Mouse (Mus musculus): Measurements from ENCODE around the gene Nprl3. TPM values are rescaled to one million over a fixed set of nuclear protein-coding genes. Genes with fewer than 3 reads are reported as not detected.

The Nprl3 gene
- total RNA-seq (2014; rRNA removed) (12.7 and 13.4 TPM in 2 replicates), polyA plus RNA-seq (2012; rRNA removed) (46.7 and 65.4 TPM in 2 replicates)

GRCm38 (mm10) chr11:32267188-32267884 lies at the start of gene Nprl3:
Nprl3 (minus strand) TSS chr11:32267707.
- Histone ChIP-seq H3K27ac (replicated peaks; ENCODE audit: insufficient read depth, low read depth, low read length) (peak within 1 kb of the TSS; percentile 73), H3K4me3 (ENCODE audit: insufficient read depth, low read depth, low read length) (peak within 1 kb of the TSS; percentile 97), H3K4me1 (ENCODE audit: control insufficient read depth, insufficient read depth, low read length) (no peaks in the 10 kb centered on the region; the same call in 1 of the 2 replicates), H3K27me3 (ENCODE audit: control insufficient read depth, insufficient read depth, low read length) (no peaks in the 10 kb centered on the region), H3K9ac (ENCODE audit: low read depth, low read length) (peak within 1 kb of the TSS; percentile 91), H3K36me3 (ENCODE audit: control insufficient read depth, insufficient read depth, low read length) (no peaks in the 10 kb centered on the region; the same call in 1 of the 2 replicates), H3K79me2 (ENCODE audit: control insufficient read depth, insufficient read depth, low read length) (peaks cover 9% of the 10 kb centered on the region; the same call in 1 of the 2 replicates)
- DNase-seq (ENCODE audit: extremely low read depth, low read depth, low spot score), result peak; percentile 74
- TF ChIP-seq CTCF (IDR thresholded peaks at IDR 0.05; ENCODE audit: low read depth, low read length) (no peak), POLR2A (IDR thresholded peaks at IDR 0.05; ENCODE audit: extremely low read depth, insufficient read depth, low read length) (peak; percentile 79)
- WGBS, result under 1% methylated on average over 54 of the region's 54 CpGs

GRCm38 (mm10) chr11:32316009-32316408 lies 48.5 kb upstream of the Nprl3 start:
- no peak overlapping the region for H3K9ac ChIP-seq (ENCODE audit: low read depth, low read length)
- H3K79me2 ChIP-seq (ENCODE audit: control insufficient read depth, insufficient read depth, low read length), result no peaks in the 10 kb centered on the region
- TF ChIP-seq POLR2A (IDR thresholded peaks at IDR 0.05; ENCODE audit: extremely low read depth, insufficient read depth, low read length) (no peak), CTCF (IDR thresholded peaks at IDR 0.05; ENCODE audit: low read depth, low read length) (no peak)
- H3K4me1 ChIP-seq (ENCODE audit: control insufficient read depth, insufficient read depth, low read length), result no peaks in the 10 kb centered on the region
- no peak overlapping the region for H3K4me3 ChIP-seq (ENCODE audit: insufficient read depth, low read depth, low read length)
- H3K36me3 ChIP-seq (ENCODE audit: control insufficient read depth, insufficient read depth, low read length), result no peaks in the 10 kb centered on the region
- H3K27ac ChIP-seq (replicated peaks; ENCODE audit: insufficient read depth, low read depth, low read length), result no peak overlapping the region
- no peak for DNase-seq (ENCODE audit: extremely low read depth, low read depth, low spot score)
- WGBS, result 80% methylated on average over 3 of the region's 3 CpGs
- no peaks in the 10 kb centered on the region for H3K27me3 ChIP-seq (ENCODE audit: control insufficient read depth, insufficient read depth, low read length)

GRCm38 (mm10) chr11:32309928-32310327 lies 42.4 kb upstream of the Nprl3 start:
- WGBS, result 72% methylated on average over 3 of the region's 3 CpGs
- no peak overlapping the region for H3K9ac ChIP-seq (ENCODE audit: low read depth, low read length)
- DNase-seq (ENCODE audit: extremely low read depth, low read depth, low spot score), result no peak
- no peak overlapping the region for H3K27ac ChIP-seq (replicated peaks; ENCODE audit: insufficient read depth, low read depth, low read length)
- no peak for TF ChIP-seq POLR2A (IDR thresholded peaks at IDR 0.05; ENCODE audit: extremely low read depth, insufficient read depth, low read length)
- TF ChIP-seq CTCF (IDR thresholded peaks at IDR 0.05; ENCODE audit: low read depth, low read length), result no peak
- no peaks in the 10 kb centered on the region for H3K4me1 ChIP-seq (ENCODE audit: control insufficient read depth, insufficient read depth, low read length)
- no peaks in the 10 kb centered on the region for H3K79me2 ChIP-seq (ENCODE audit: control insufficient read depth, insufficient read depth, low read length)
- H3K4me3 ChIP-seq (ENCODE audit: insufficient read depth, low read depth, low read length), result no peak overlapping the region
- H3K27me3 ChIP-seq (ENCODE audit: control insufficient read depth, insufficient read depth, low read length), result no peaks in the 10 kb centered on the region
- no peaks in the 10 kb centered on the region for H3K36me3 ChIP-seq (ENCODE audit: control insufficient read depth, insufficient read depth, low read length)

- no peak for DNase-seq (ENCODE audit: extremely low read depth, low read depth, low spot score)
- Histone ChIP-seq H3K4me1 (ENCODE audit: control insufficient read depth, insufficient read depth, low read length) (no peaks in the 10 kb centered on the region), H3K4me3 (ENCODE audit: insufficient read depth, low read depth, low read length) (no peak overlapping the region), H3K79me2 (ENCODE audit: control insufficient read depth, insufficient read depth, low read length) (no peaks in the 10 kb centered on the region), H3K9ac (ENCODE audit: low read depth, low read length) (no peak overlapping the region), H3K27me3 (ENCODE audit: control insufficient read depth, insufficient read depth, low read length) (no peaks in the 10 kb centered on the region), H3K27ac (replicated peaks; ENCODE audit: insufficient read depth, low read depth, low read length) (no peak overlapping the region), H3K36me3 (ENCODE audit: control insufficient read depth, insufficient read depth, low read length) (no peaks in the 10 kb centered on the region)
- WGBS, result 77% methylated on average over 4 of the region's 4 CpGs
- TF ChIP-seq POLR2A (IDR thresholded peaks at IDR 0.05; ENCODE audit: extremely low read depth, insufficient read depth, low read length) (no peak), CTCF (IDR thresholded peaks at IDR 0.05; ENCODE audit: low read depth, low read length) (no peak)
Observed at GRCm38 (mm10) chr11:32309446-32309845, 41.9 kb upstream of the Nprl3 start.

DNA sequence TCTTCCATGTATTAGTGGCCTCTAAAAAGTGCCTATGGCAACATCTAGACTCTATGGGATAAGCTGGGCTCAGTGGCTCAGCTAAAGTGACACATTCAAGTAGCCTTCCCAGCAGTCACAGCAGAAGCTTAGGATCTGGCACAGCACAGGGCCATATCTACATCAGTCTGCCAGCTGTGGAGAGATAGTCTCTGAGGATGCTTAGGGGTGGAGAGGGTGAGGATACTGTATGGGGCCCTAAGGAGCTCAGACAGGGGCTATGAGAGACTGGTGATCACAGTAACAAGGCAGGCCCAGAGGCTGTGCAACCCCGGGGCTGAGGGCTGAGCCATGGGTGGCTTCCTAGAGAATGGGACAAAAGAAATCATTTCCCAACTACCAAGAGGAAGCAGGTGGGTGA lies 39.5 kb upstream of the Nprl3 start:
- no peak for TF ChIP-seq CTCF (IDR thresholded peaks at IDR 0.05; ENCODE audit: low read depth, low read length)
- no peak for TF ChIP-seq POLR2A (IDR thresholded peaks at IDR 0.05; ENCODE audit: extremely low read depth, insufficient read depth, low read length)
- H3K27ac ChIP-seq (replicated peaks; ENCODE audit: insufficient read depth, low read depth, low read length), result no peak overlapping the region
- WGBS, result 92% methylated on average over 1 of the region's 1 CpGs
- no peaks in the 10 kb centered on the region for H3K27me3 ChIP-seq (ENCODE audit: control insufficient read depth, insufficient read depth, low read length)
- no peak overlapping the region for H3K9ac ChIP-seq (ENCODE audit: low read depth, low read length)
- no peaks in the 10 kb centered on the region for H3K79me2 ChIP-seq (ENCODE audit: control insufficient read depth, insufficient read depth, low read length)
- H3K36me3 ChIP-seq (ENCODE audit: control insufficient read depth, insufficient read depth, low read length), result no peaks in the 10 kb centered on the region
- no peak overlapping the region for H3K4me3 ChIP-seq (ENCODE audit: insufficient read depth, low read depth, low read length)
- H3K4me1 ChIP-seq (ENCODE audit: control insufficient read depth, insufficient read depth, low read length), result no peaks in the 10 kb centered on the region
- DNase-seq (ENCODE audit: extremely low read depth, low read depth, low spot score), result no peak

DNA sequence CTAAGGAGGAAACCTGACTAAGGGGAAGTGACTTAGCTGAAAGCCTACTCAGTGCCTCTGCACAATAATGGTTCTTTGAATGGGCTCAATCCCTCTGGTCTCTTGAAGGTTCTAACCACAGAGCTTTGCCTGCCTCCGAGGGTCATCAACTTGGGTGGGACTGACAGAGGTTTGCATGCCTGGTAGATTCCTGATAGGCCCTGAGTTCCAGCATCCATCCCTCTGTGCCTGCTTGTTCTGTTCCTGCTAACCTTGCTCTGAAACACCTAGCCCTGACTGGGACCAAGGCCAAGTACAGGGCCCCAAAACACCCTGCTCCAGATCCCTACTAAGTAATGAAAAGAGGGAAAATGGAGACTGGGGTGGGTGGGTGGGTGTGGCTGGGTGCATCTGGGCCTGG lies 35.9 kb upstream of the Nprl3 start:
- Histone ChIP-seq H3K9ac (ENCODE audit: low read depth, low read length) (no peak overlapping the region), H3K4me3 (ENCODE audit: insufficient read depth, low read depth, low read length) (no peak overlapping the region), H3K27me3 (ENCODE audit: control insufficient read depth, insufficient read depth, low read length) (peaks cover 8% of the 10 kb centered on the region; the same call in 1 of the 2 replicates), H3K79me2 (ENCODE audit: control insufficient read depth, insufficient read depth, low read length) (no peaks in the 10 kb centered on the region), H3K36me3 (ENCODE audit: control insufficient read depth, insufficient read depth, low read length) (no peaks in the 10 kb centered on the region), H3K4me1 (ENCODE audit: control insufficient read depth, insufficient read depth, low read length) (no peaks in the 10 kb centered on the region), H3K27ac (replicated peaks; ENCODE audit: insufficient read depth, low read depth, low read length) (no peak overlapping the region)
- DNase-seq (ENCODE audit: extremely low read depth, low read depth, low spot score), result no peak
- 85% methylated on average over 1 of the region's 1 CpGs for WGBS
- TF ChIP-seq POLR2A (IDR thresholded peaks at IDR 0.05; ENCODE audit: extremely low read depth, insufficient read depth, low read length) (no peak), CTCF (IDR thresholded peaks at IDR 0.05; ENCODE audit: low read depth, low read length) (no peak)

All from liver, adult 2 months (tissue).